Mouse (Mus musculus): Measurements from ENCODE around the gene Pgpep1l.

DNA sequence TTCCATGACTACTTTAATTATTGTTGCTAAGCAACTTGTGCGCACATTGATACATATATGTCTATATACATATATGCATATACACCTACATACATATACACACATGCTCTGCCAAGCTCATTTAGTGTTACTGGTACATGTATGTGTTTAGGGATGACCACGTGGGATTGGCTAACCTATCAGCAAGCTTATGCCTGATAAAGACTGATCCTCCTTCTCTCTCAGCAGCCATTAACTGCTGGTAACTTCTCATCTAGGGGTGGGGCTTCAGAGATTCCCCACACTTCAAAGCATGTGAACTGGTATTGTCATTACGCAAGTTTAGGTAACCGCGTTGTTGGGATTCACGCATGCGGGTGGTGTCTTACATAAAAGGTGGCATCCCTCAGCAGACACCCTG lies 64.4 kb downstream of the Pgpep1l start:
- TF ChIP-seq CTCF (IDR thresholded peaks at IDR 0.05; ENCODE audit: extremely low read depth, insufficient read depth, low read length) (no peak), POLR2A (IDR thresholded peaks at IDR 0.05; ENCODE audit: extremely low read depth, insufficient read depth, low read length) (no peak)

All from cortical plate, adult 2 months (tissue).